Mouse (Mus musculus) ES-Bruce4 (cell line): ENCODE measurements around the gene Pex11a.

Experiments
- CTCF ChIP-seq: IDR thresholded peaks from one replicate; pipeline ENCODE4 v1.8.1; 2011; ENCODE audit warnings: low read depth, low read length
- EP300 ChIP-seq: IDR thresholded peaks from 2 replicates; pipeline ENCODE4 v1.6.1; 2011; ENCODE audit warnings: low read depth, low read length; ENCODE audit not compliant: insufficient read depth

- TF ChIP-seq CTCF (no peak), EP300 (no peak)
These were observed 39.0 kb upstream of the Pex11a start for GRCm38 (mm10) chr7:79781826-79782515.
